Comparison of ENCODE assay signal across 9 mouse cellular contexts in the genomic region with DNA sequence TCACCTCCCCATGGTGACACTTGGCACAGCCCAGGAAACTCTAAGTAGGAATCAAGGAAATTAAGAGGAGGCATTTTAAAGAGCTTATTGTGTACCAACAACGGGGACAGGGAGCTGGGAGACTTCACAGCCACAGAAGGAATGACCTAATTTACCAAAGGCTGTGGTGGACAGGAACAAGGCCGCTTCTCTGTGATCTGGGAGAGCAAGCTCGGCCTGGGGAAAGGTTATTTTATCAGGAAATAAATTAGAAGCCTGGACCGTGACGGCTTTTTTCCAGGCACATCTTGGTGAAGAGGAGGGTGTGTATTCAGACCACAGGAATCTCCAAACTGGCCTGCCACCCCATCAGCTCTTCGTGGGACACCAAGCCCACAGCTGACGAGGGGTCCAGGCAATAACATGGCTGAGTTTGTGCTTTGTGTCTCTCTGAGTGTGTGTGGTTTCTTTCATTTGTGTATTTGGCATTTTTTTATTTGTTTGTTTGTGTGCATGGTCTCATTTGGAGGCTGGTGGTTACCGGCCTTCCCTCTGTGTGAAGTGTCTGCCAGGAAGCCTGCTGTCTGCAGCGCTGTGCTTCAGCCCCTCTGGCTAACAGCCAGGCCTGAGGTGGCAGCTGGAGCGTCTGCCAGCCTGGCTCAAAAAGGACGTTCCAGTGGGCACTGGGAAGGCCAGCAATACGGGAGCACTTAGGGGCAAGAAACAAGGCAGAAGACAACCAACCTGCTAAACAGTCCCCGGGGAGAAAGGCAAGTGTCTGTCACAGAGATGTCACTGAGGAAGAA.
DNase-seq lines count a peak whose midpoint lies in the region; ATAC-seq and TF ChIP-seq lines count a peak whose summit lies in the region.
"Had no signal": no experiment of that assay in that cellular context is flagged by ENCODE, and none has a peak within 500 bp of the region (broad histone marks: within the 10 kb centered on the region; RNA-seq: fewer than 3 reads in every experiment).

No protein-coding gene starts in this region.

- no peaks in the 10 kb centered on the region for H3K27me3 ChIP-seq in hindbrain, embryonic 10.5 days (ENCODE audit: insufficient read depth, poor library complexity, severe bottlenecking)
- H3K27me3 ChIP-seq: limb, embryonic 12.5 days had no signal

- 51% methylated on average over 13 of the region's 13 CpGs for WGBS in hindbrain, embryonic 10.5 days
- WGBS in olfactory bulb, adult 2 months: 30% methylated on average over 13 of the region's 13 CpGs

- H3K27ac ChIP-seq in hindbrain, embryonic 10.5 days: 0 out of 2 replicates have a peak overlapping the region, but pooled peaks have one; percentile 35
- H3K27ac ChIP-seq in olfactory bulb, adult 2 months (ENCODE audit: insufficient read depth, low read depth, low read length): 0 out of 2 replicates have a peak overlapping the region, but pooled peaks have one; percentile 42
- H3K27ac ChIP-seq: limb, embryonic 12.5 days had no signal

- no peak for TF ChIP-seq CTCF in olfactory bulb, adult 2 months (IDR thresholded peaks at IDR 0.05; ENCODE audit: insufficient read depth, low read depth, low read length)

- no peak overlapping the region for H3K4me3 ChIP-seq in hindbrain, embryonic 10.5 days
- H3K4me3 ChIP-seq in olfactory bulb, adult 2 months (ENCODE audit: insufficient read depth, low read depth, low read length): no peak overlapping the region
- H3K4me3 ChIP-seq: limb, embryonic 12.5 days had no signal

- H3K36me3 ChIP-seq in hindbrain, embryonic 10.5 days: no peaks in the 10 kb centered on the region
- H3K36me3 ChIP-seq: limb, embryonic 12.5 days had no signal

- no peak for ATAC-seq in erythroid progenitor cell, adult 5-6 weeks (replicated peaks; ENCODE audit: low FRiP score, poor library complexity, severe bottlenecking)

- no peaks in the 10 kb centered on the region for H3K9me3 ChIP-seq in hindbrain, embryonic 10.5 days
- H3K9me3 ChIP-seq: limb, embryonic 12.5 days had no signal

- DNase-seq in adrenal gland, adult (ENCODE audit: inconsistent age in 2 of 2, low spot score in 1 of 2): peak; percentile 83 to 92
- peak; percentile 39 to 46 for DNase-seq in cerebellum, adult 18-20 months
- peak; percentile 84 for DNase-seq in gastrocnemius, adult 18-20 months (ENCODE audit: low spot score)
- no peak for DNase-seq in hindbrain, embryonic 10.5 days (ENCODE audit: low spot score)
- DNase-seq in left cerebral cortex, adult 8-10 months (ENCODE audit: low spot score in 2 of 2): peak; percentile 13 to 33
- DNase-seq in thymus, adult 18-20 months: no peak

- H3K4me1 ChIP-seq in hindbrain, embryonic 10.5 days (replicated peaks): peaks cover 10% of the 10 kb centered on the region
- peaks cover 8% of the 10 kb centered on the region for H3K4me1 ChIP-seq in olfactory bulb, adult 2 months (ENCODE audit: control insufficient read depth, insufficient read depth, low read length)

- TF ChIP-seq POLR2A in olfactory bulb, adult 2 months (IDR thresholded peaks at IDR 0.05; ENCODE audit: insufficient read depth, low read depth, low read length): no peak

Comparison
In these comparisons a context has a peak if more than half of its experiments do, and no peak if none do; other contexts are left out.
1. DNase-seq: peak in adrenal gland, adult (2 of 2), cerebellum, adult 18-20 months (2 of 2), gastrocnemius, adult 18-20 months (single experiment) and left cerebral cortex, adult 8-10 months (2 of 2); none in hindbrain, embryonic 10.5 days (single experiment) and thymus, adult 18-20 months (0 of 2).